Mouse (Mus musculus) ES-Bruce4 (cell line): Measurements from ENCODE around the gene Ttk.

Experiments
- CTCF ChIP-seq: IDR thresholded peaks from one replicate; pipeline ENCODE4 v1.8.1; 2011; ENCODE audit warnings: low read depth, low read length
- EP300 ChIP-seq: IDR thresholded peaks from 2 replicates; pipeline ENCODE4 v1.6.1; 2011; ENCODE audit warnings: low read depth, low read length; ENCODE audit not compliant: insufficient read depth
- POLR2A ChIP-seq: IDR thresholded peaks from one replicate; pipeline ENCODE4 v1.8.1; 2011; ENCODE audit warnings: low read length; ENCODE audit not compliant: insufficient read depth

GRCm38 (mm10) chr9:83785501-83785900 is 49.0 kb upstream of the Ttk start:
- TF ChIP-seq CTCF (no peak), EP300 (no peak), POLR2A (no peak)
